ENCODE assay signal across 27 mouse cellular contexts in the genomic region with DNA sequence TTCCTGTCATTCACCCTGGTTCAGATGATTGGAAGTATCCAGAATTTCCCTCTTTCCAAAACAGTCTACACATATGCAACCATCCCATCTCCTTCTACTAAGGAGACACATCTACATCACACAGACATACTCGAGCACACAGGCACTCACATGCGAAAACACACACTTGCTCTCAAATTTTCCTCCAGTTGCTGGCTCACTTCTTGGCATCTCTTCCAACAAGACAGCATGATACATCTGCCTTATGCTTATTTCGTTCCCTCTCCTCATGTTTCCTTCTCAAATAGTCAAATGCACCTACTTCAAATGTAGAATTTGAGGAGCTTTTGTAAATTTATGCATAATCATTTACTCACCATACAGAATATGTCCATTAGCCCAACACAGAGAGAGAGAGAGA. TPM values are rescaled to one million over a fixed set of nuclear protein-coding genes. Genes with fewer than 3 reads are reported as not detected.
DNase-seq lines count a peak whose midpoint lies in the region; ATAC-seq and TF ChIP-seq lines count a peak whose summit lies in the region.
"Had no signal": no experiment of that assay in that cellular context is flagged by ENCODE, and none has a peak within 500 bp of the region (broad histone marks: within the 10 kb centered on the region; RNA-seq: fewer than 3 reads in every experiment).

No protein-coding gene starts in this region.

- DNase-seq in forebrain, postnatal 0 days = peak; percentile 33
- DNase-seq in brain, adult 2 months (ENCODE audit: low read depth, low spot score) = peak; percentile 56
- DNase-seq in brain, embryonic 14.5 days (ENCODE audit: low read depth) = peak; percentile 38
- DNase-seq in gastrocnemius, adult 18-20 months (ENCODE audit: low spot score) = no peak
- DNase-seq: adrenal gland, adult 2 months; adrenal gland, postnatal 10 days; adrenal gland, postnatal 25 days; cerebellum, adult 11 months; cerebellum, adult 18-20 months; cerebellum, adult 8-10 months; cerebellum, adult 9-11 months; cerebellum, postnatal 14 days; cerebellum, postnatal 36 days; embryo, embryonic 11 days had no signal

- no peak overlapping the region for H3K9ac ChIP-seq in forebrain, postnatal 0 days
- no peak overlapping the region for H3K9ac ChIP-seq in forebrain, embryonic 12.5 days
- H3K9ac ChIP-seq in hindbrain, embryonic 12.5 days = no peak overlapping the region
- H3K9ac ChIP-seq: embryonic facial prominence, embryonic 13.5 days; embryonic facial prominence, embryonic 15.5 days; forebrain, embryonic 13.5 days had no signal

- H3K4me1 ChIP-seq in forebrain, postnatal 0 days (ENCODE audit: insufficient read depth) = no peaks in the 10 kb centered on the region
- peaks cover 3% of the 10 kb centered on the region; the same call in 1 of the 2 replicates for H3K4me1 ChIP-seq in forebrain, embryonic 12.5 days
- H3K4me1 ChIP-seq in hindbrain, embryonic 12.5 days = no peaks in the 10 kb centered on the region
- H3K4me1 ChIP-seq: embryonic facial prominence, embryonic 13.5 days; embryonic facial prominence, embryonic 15.5 days had no signal

- WGBS in forebrain, postnatal 0 days = 56% methylated on average over 3 of the region's 3 CpGs
- WGBS in forebrain, embryonic 12.5 days = 84% methylated on average over 3 of the region's 3 CpGs
- WGBS in hindbrain, embryonic 12.5 days = 87% methylated on average over 3 of the region's 3 CpGs

- H3K9me3 ChIP-seq in forebrain, postnatal 0 days (ENCODE audit: low read length) = no peaks in the 10 kb centered on the region
- no peaks in the 10 kb centered on the region for H3K9me3 ChIP-seq in forebrain, embryonic 12.5 days
- H3K9me3 ChIP-seq in hindbrain, embryonic 12.5 days (replicated peaks) = no peaks in the 10 kb centered on the region
- H3K9me3 ChIP-seq: embryonic facial prominence, embryonic 13.5 days; embryonic facial prominence, embryonic 15.5 days; forebrain, embryonic 10.5 days; forebrain, embryonic 13.5 days had no signal

- H3K27ac ChIP-seq in forebrain, postnatal 0 days (ENCODE audit: low read depth, low read length) = no peak overlapping the region
- H3K27ac ChIP-seq in forebrain, embryonic 12.5 days = no peak overlapping the region
- no peak overlapping the region for H3K27ac ChIP-seq in hindbrain, embryonic 12.5 days
- H3K27ac ChIP-seq: embryonic facial prominence, embryonic 13.5 days; embryonic facial prominence, embryonic 15.5 days; forebrain, embryonic 10.5 days; forebrain, embryonic 13.5 days had no signal

- TF ChIP-seq POLR2A in brain, embryonic 14.5 days (IDR thresholded peaks at IDR 0.05; ENCODE audit: borderline replicate concordance, extremely low read depth, insufficient read depth, insufficient read length, poor library complexity, severe bottlenecking) = no peak

- no peaks in the 10 kb centered on the region for H3K36me3 ChIP-seq in forebrain, postnatal 0 days (ENCODE audit: insufficient read depth)
- no peaks in the 10 kb centered on the region for H3K36me3 ChIP-seq in forebrain, embryonic 12.5 days (replicated peaks)
- H3K36me3 ChIP-seq in hindbrain, embryonic 12.5 days = no peaks in the 10 kb centered on the region
- H3K36me3 ChIP-seq: embryonic facial prominence, embryonic 13.5 days; embryonic facial prominence, embryonic 15.5 days; forebrain, embryonic 10.5 days had no signal

- H3K27me3 ChIP-seq in forebrain, postnatal 0 days (ENCODE audit: insufficient read depth, low read length) = no peaks in the 10 kb centered on the region
- H3K27me3 ChIP-seq in forebrain, embryonic 12.5 days = peaks cover 3% of the 10 kb centered on the region; the same call in 1 of the 2 replicates
- H3K27me3 ChIP-seq in hindbrain, embryonic 12.5 days = no peaks in the 10 kb centered on the region
- H3K27me3 ChIP-seq: embryonic facial prominence, embryonic 15.5 days had no signal

- TF ChIP-seq CTCF in forebrain, postnatal 0 days (IDR thresholded peaks at IDR 0.05; ENCODE audit: low read depth) = no peak
- TF ChIP-seq CTCF in brain, embryonic 14.5 days (IDR thresholded peaks at IDR 0.05; ENCODE audit: borderline replicate concordance, extremely low read depth, insufficient read depth, insufficient read length) = no peak

- H3K4me3 ChIP-seq in forebrain, postnatal 0 days (ENCODE audit: low read depth, low read length) = no peak overlapping the region
- H3K4me3 ChIP-seq in forebrain, embryonic 12.5 days (replicated peaks) = no peak overlapping the region
- H3K4me3 ChIP-seq in hindbrain, embryonic 12.5 days = no peak overlapping the region
- H3K4me3 ChIP-seq: embryonic facial prominence, embryonic 13.5 days; embryonic facial prominence, embryonic 15.5 days; erythroblast, embryonic 14.5 days; forebrain, embryonic 10.5 days; forebrain, embryonic 13.5 days had no signal

- no peak for ATAC-seq in forebrain, postnatal 0 days
- ATAC-seq in forebrain, embryonic 12.5 days (ENCODE audit: low FRiP score) = no peak
- ATAC-seq in hindbrain, embryonic 12.5 days (ENCODE audit: low FRiP score) = no peak
- ATAC-seq: forebrain, embryonic 13.5 days had no signal

- no peak overlapping the region for H3K4me2 ChIP-seq in forebrain, postnatal 0 days (ENCODE audit: low read depth)
- no peak overlapping the region for H3K4me2 ChIP-seq in forebrain, embryonic 12.5 days
- H3K4me2 ChIP-seq in hindbrain, embryonic 12.5 days (replicated peaks) = no peak overlapping the region
- H3K4me2 ChIP-seq: embryonic facial prominence, embryonic 13.5 days; embryonic facial prominence, embryonic 15.5 days; forebrain, embryonic 13.5 days had no signal

RNA-seq across cellular contexts. Expression of a gene that starts 33.0 kb away (rescaled TPM):
- 0.62 and 1.2 TPM in 2 replicates for total RNA-seq in forebrain, postnatal 0 days (2014; rRNA removed)
- 0.67 and 0.94 TPM in 2 replicates for polyA plus RNA-seq in forebrain, postnatal 0 days (2015; fragmentation: Nextera tagmentation; extraction: Ambion mirVana)
- polyA plus RNA-seq in forebrain, embryonic 12.5 days (2016; fragmentation: Nextera tagmentation; extraction: Ambion mirVana) = 0.14 TPM in 1 of 2 replicates, not detected in the other
- 0.51 and 0.54 TPM in 2 replicates for polyA plus RNA-seq in brain, embryonic 14.5 days (2012; rRNA removed)
- under 1 TPM; 0.33 to 0.37 TPM for total RNA-seq in gastrocnemius, adult 18-20 months (2021)
- polyA plus RNA-seq in hindbrain, embryonic 12.5 days (2016; fragmentation: Nextera tagmentation; extraction: Ambion mirVana) = 0.10 and 0.17 TPM in 2 replicates
- total RNA-seq: adrenal gland, adult 2 months; adrenal gland, postnatal 25 days; adrenal gland, postnatal 4 days; common myeloid progenitor, adult 5-6 weeks; ES-E14; MEL had no signal
- polyA plus RNA-seq: adrenal gland, adult 2 months; C2C12; embryonic facial prominence, embryonic 11.5 days; embryonic facial prominence, embryonic 13.5 days; erythroblast, embryonic 14.5 days; forebrain, embryonic 10.5 days had no signal
